Mouse (Mus musculus): ENCODE measurements around the gene Axl. TPM values are rescaled to one million over a fixed set of nuclear protein-coding genes. Genes with fewer than 3 reads are reported as not detected.

The Axl gene
- polyA plus RNA-seq, 1 experiment from 2014 or later, result 48.8 TPM

- peak overlapping the region; percentile 95 for H3K4me3 ChIP-seq (ENCODE audit: low read length)
- no peak for ATAC-seq
- peak overlapping the region; percentile 73 for H3K4me2 ChIP-seq (ENCODE audit: low read depth, low read length)
- no peaks in the 10 kb centered on the region for H3K9me3 ChIP-seq (ENCODE audit: control insufficient read depth, low read length)
- H3K4me1 ChIP-seq (ENCODE audit: control insufficient read depth, insufficient read depth, low read length), result peaks cover 11% of the 10 kb centered on the region
- H3K36me3 ChIP-seq (ENCODE audit: control insufficient read depth, insufficient read depth, low read length), result peaks cover 2% of the 10 kb centered on the region; the same call in 1 of the 2 replicates
- H3K9ac ChIP-seq (ENCODE audit: low read depth, low read length), result peak overlapping the region; percentile 99
- no peak overlapping the region for H3K27ac ChIP-seq (ENCODE audit: low read length)
- no peaks in the 10 kb centered on the region for H3K27me3 ChIP-seq (replicated peaks; ENCODE audit: control insufficient read depth, insufficient read depth, low read length)
Measured at GRCm38 (mm10) chr7:25753076-25753475, 35.4 kb downstream of the Axl start.

DNA sequence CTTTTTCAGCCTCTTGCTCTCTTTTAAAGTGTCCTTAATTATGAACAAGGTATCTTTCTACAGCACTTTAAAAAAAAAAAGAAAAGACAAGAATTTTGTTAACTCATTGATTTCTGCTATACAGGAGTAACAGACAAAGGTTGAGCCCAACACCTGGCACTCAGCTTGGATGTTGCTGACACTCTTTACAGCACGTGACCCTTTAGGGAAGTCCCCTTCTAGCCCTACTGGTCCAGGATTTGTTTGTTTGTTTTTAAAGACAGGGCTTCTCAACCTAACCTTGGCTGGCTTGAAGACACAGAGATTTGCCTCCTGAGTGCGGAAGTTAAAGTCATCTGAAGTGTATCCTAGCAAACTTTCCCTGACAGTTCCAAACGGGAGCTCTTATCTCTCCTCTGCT, 41.7 kb downstream of the Axl start:
- Histone ChIP-seq H3K27ac (ENCODE audit: low read length) (no peak overlapping the region), H3K4me2 (ENCODE audit: low read depth, low read length) (no peak overlapping the region), H3K36me3 (ENCODE audit: control insufficient read depth, insufficient read depth, low read length) (peaks cover 28% of the 10 kb centered on the region), H3K27me3 (replicated peaks; ENCODE audit: control insufficient read depth, insufficient read depth, low read length) (no peaks in the 10 kb centered on the region), H3K9ac (ENCODE audit: low read depth, low read length) (no peak overlapping the region), H3K4me1 (ENCODE audit: control insufficient read depth, insufficient read depth, low read length) (no peaks in the 10 kb centered on the region), H3K9me3 (ENCODE audit: control insufficient read depth, low read length) (no peaks in the 10 kb centered on the region), H3K4me3 (ENCODE audit: low read length) (no peak overlapping the region)
- ATAC-seq, result no peak
- 71% methylated on average over 3 of the region's 3 CpGs for WGBS

GRCm38 (mm10) chr7:25738277-25738676, 50.2 kb downstream of the Axl start:
- Histone ChIP-seq H3K4me2 (ENCODE audit: low read depth, low read length) (no peak overlapping the region), H3K4me1 (ENCODE audit: control insufficient read depth, insufficient read depth, low read length) (no peaks in the 10 kb centered on the region), H3K9me3 (ENCODE audit: control insufficient read depth, low read length) (no peaks in the 10 kb centered on the region), H3K27ac (ENCODE audit: low read length) (no peak overlapping the region), H3K27me3 (replicated peaks; ENCODE audit: control insufficient read depth, insufficient read depth, low read length) (no peaks in the 10 kb centered on the region), H3K9ac (ENCODE audit: low read depth, low read length) (no peak overlapping the region), H3K36me3 (ENCODE audit: control insufficient read depth, insufficient read depth, low read length) (peaks cover 29% of the 10 kb centered on the region), H3K4me3 (ENCODE audit: low read length) (no peak overlapping the region)
- WGBS, result 90% methylated on average over 3 of the region's 3 CpGs
- no peak for ATAC-seq

DNA sequence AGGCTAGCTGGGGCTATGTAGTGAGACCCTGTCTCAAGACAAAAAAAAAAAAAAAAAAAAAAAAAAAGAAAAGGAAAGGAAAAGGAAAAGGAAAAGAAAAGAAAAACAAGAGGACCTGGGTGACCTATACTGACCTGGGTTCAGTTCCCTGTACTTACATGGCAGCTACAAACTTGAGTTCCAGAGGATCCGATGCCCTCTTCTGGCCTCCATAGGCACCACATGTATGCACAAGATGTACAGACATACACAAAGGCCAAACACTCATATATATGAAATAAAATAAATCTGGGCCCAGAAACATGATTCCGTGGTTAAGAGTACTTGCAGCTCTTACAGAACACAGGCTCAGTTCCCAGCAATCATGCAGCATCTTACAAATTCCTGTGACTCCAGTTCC, 51.6 kb downstream of the Axl start:
- Histone ChIP-seq H3K27me3 (replicated peaks; ENCODE audit: control insufficient read depth, insufficient read depth, low read length) (no peaks in the 10 kb centered on the region), H3K36me3 (ENCODE audit: control insufficient read depth, insufficient read depth, low read length) (peaks cover 37% of the 10 kb centered on the region), H3K4me3 (ENCODE audit: low read length) (no peak overlapping the region), H3K9me3 (ENCODE audit: control insufficient read depth, low read length) (no peaks in the 10 kb centered on the region), H3K27ac (ENCODE audit: low read length) (no peak overlapping the region), H3K4me1 (ENCODE audit: control insufficient read depth, insufficient read depth, low read length) (no peaks in the 10 kb centered on the region), H3K4me2 (ENCODE audit: low read depth, low read length) (no peak overlapping the region), H3K9ac (ENCODE audit: low read depth, low read length) (no peak overlapping the region)
- no peak for ATAC-seq
- WGBS, result 94% methylated on average over 2 of the region's 2 CpGs

- no peak overlapping the region for H3K4me3 ChIP-seq (ENCODE audit: low read length)
- no peaks in the 10 kb centered on the region for H3K9me3 ChIP-seq (ENCODE audit: control insufficient read depth, low read length)
- H3K9ac ChIP-seq (ENCODE audit: low read depth, low read length), result no peak overlapping the region
- no peak overlapping the region for H3K27ac ChIP-seq (ENCODE audit: low read length)
- H3K36me3 ChIP-seq (ENCODE audit: control insufficient read depth, insufficient read depth, low read length), result peaks cover 43% of the 10 kb centered on the region
- 40% methylated on average over 4 of the region's 4 CpGs for WGBS
- H3K4me1 ChIP-seq (ENCODE audit: control insufficient read depth, insufficient read depth, low read length), result no peaks in the 10 kb centered on the region
- H3K4me2 ChIP-seq (ENCODE audit: low read depth, low read length), result no peak overlapping the region
- ATAC-seq, result no peak
- H3K27me3 ChIP-seq (replicated peaks; ENCODE audit: control insufficient read depth, insufficient read depth, low read length), result no peaks in the 10 kb centered on the region
Measured at GRCm38 (mm10) chr7:25734991-25735390, 53.5 kb downstream of the Axl start.

- Histone ChIP-seq H3K4me2 (ENCODE audit: low read depth, low read length) (no peak overlapping the region), H3K4me3 (ENCODE audit: low read length) (no peak overlapping the region), H3K4me1 (ENCODE audit: control insufficient read depth, insufficient read depth, low read length) (no peaks in the 10 kb centered on the region), H3K36me3 (ENCODE audit: control insufficient read depth, insufficient read depth, low read length) (peaks cover 53% of the 10 kb centered on the region), H3K27me3 (replicated peaks; ENCODE audit: control insufficient read depth, insufficient read depth, low read length) (no peaks in the 10 kb centered on the region), H3K9me3 (ENCODE audit: control insufficient read depth, low read length) (no peaks in the 10 kb centered on the region), H3K9ac (ENCODE audit: low read depth, low read length) (no peak overlapping the region), H3K27ac (ENCODE audit: low read length) (no peak overlapping the region)
- ATAC-seq, result no peak
- 90% methylated on average over 8 of the region's 8 CpGs for WGBS
Measured at GRCm38 (mm10) chr7:25731294-25732055, 57.0 kb downstream of the Axl start.

DNA sequence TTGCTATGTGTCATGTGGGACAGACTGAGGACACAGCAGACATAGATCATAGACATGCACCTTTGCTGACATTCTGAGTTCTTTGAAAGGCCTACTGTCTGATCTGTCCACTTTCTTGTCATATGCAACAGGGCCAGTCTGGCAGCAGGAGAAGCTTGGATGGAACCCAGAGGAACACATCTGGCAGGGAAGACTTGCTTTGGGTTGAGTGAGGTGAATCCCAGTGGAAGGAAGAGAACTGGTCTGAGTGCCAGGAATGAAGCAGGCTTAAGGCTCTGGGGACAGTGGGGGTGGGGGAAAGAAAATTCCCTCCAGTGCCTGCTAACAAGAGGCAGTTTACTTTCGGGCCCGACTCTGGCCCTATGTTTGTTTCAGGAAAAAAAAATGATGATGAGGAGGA, 58.6 kb downstream of the Axl start:
- Histone ChIP-seq H3K27ac (ENCODE audit: low read length) (no peak overlapping the region), H3K27me3 (replicated peaks; ENCODE audit: control insufficient read depth, insufficient read depth, low read length) (no peaks in the 10 kb centered on the region), H3K9me3 (ENCODE audit: control insufficient read depth, low read length) (no peaks in the 10 kb centered on the region), H3K36me3 (ENCODE audit: control insufficient read depth, insufficient read depth, low read length) (peaks cover 61% of the 10 kb centered on the region), H3K4me3 (ENCODE audit: low read length) (no peak overlapping the region), H3K4me2 (ENCODE audit: low read depth, low read length) (no peak overlapping the region), H3K9ac (ENCODE audit: low read depth, low read length) (no peak overlapping the region), H3K4me1 (ENCODE audit: control insufficient read depth, insufficient read depth, low read length) (no peaks in the 10 kb centered on the region)
- ATAC-seq, result no peak
- 74% methylated on average over 2 of the region's 2 CpGs for WGBS

DNA sequence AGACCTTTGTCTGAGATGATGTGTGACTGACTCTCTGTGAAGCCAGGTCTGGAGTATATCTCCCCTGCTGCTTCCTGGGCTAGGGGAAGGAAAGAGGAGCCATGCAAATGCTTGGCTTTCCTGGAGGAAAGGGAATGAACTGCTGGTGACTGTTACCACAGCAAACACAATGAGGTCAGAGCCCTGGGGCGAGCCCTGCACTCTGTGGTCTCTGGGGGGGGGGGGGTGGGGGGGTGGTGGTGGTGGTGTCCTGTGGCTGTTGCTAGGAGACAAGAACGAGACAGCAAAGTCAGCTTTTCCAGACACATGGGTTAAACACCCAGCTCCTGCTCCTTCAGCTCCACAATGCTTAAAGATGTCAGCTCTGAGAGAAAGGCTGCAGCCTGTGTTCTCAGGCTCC, 59.1 kb downstream of the Axl start:
- no peak overlapping the region for H3K4me2 ChIP-seq (ENCODE audit: low read depth, low read length)
- no peak overlapping the region for H3K9ac ChIP-seq (ENCODE audit: low read depth, low read length)
- peaks cover 60% of the 10 kb centered on the region for H3K36me3 ChIP-seq (ENCODE audit: control insufficient read depth, insufficient read depth, low read length)
- 37% methylated on average over 2 of the region's 2 CpGs for WGBS
- H3K4me3 ChIP-seq (ENCODE audit: low read length), result no peak overlapping the region
- no peaks in the 10 kb centered on the region for H3K4me1 ChIP-seq (ENCODE audit: control insufficient read depth, insufficient read depth, low read length)
- no peak for ATAC-seq
- no peaks in the 10 kb centered on the region for H3K27me3 ChIP-seq (replicated peaks; ENCODE audit: control insufficient read depth, insufficient read depth, low read length)
- H3K9me3 ChIP-seq (ENCODE audit: control insufficient read depth, low read length), result no peaks in the 10 kb centered on the region
- H3K27ac ChIP-seq (ENCODE audit: low read length), result no peak overlapping the region

- ATAC-seq, result no peak
- no peak overlapping the region for H3K4me2 ChIP-seq (ENCODE audit: low read depth, low read length)
- peaks cover 61% of the 10 kb centered on the region for H3K36me3 ChIP-seq (ENCODE audit: control insufficient read depth, insufficient read depth, low read length)
- H3K4me3 ChIP-seq (ENCODE audit: low read length), result no peak overlapping the region
- WGBS, result 91% methylated on average over 5 of the region's 5 CpGs
- no peaks in the 10 kb centered on the region for H3K27me3 ChIP-seq (replicated peaks; ENCODE audit: control insufficient read depth, insufficient read depth, low read length)
- H3K27ac ChIP-seq (ENCODE audit: low read length), result no peak overlapping the region
- no peaks in the 10 kb centered on the region for H3K4me1 ChIP-seq (ENCODE audit: control insufficient read depth, insufficient read depth, low read length)
- no peak overlapping the region for H3K9ac ChIP-seq (ENCODE audit: low read depth, low read length)
- H3K9me3 ChIP-seq (ENCODE audit: control insufficient read depth, low read length), result no peaks in the 10 kb centered on the region
Measured at GRCm38 (mm10) chr7:25727800-25728199, 60.7 kb downstream of the Axl start.

DNA sequence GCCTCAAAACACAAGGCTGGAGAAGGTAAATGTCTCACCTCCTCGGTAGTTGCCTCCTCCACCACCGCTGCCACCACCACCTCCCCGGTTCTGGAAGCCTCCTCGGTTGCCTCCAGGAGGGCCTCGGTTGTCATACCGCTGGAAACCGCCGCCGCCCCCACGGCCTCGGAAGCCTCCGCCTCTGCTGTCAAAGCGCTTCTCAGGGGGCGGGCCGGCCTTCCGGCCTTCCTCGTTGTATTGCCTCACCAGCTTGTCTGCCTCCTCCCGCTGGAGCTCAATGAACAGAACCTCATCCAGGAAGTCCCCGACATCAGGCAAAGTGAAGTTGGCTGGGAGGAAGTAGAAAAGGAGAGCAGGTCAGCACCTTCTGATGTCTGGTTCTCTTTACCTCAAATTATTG, 62.6 kb downstream of the Axl start:
- 82% methylated on average over 19 of the region's 19 CpGs for WGBS
- Histone ChIP-seq H3K27ac (ENCODE audit: low read length) (no peak overlapping the region), H3K4me2 (ENCODE audit: low read depth, low read length) (no peak overlapping the region), H3K9ac (ENCODE audit: low read depth, low read length) (no peak overlapping the region), H3K36me3 (ENCODE audit: control insufficient read depth, insufficient read depth, low read length) (peaks cover 54% of the 10 kb centered on the region), H3K9me3 (ENCODE audit: control insufficient read depth, low read length) (no peaks in the 10 kb centered on the region), H3K4me3 (ENCODE audit: low read length) (no peak overlapping the region), H3K27me3 (replicated peaks; ENCODE audit: control insufficient read depth, insufficient read depth, low read length) (no peaks in the 10 kb centered on the region), H3K4me1 (ENCODE audit: control insufficient read depth, insufficient read depth, low read length) (no peaks in the 10 kb centered on the region)
- no peak for ATAC-seq
